Mouse (Mus musculus): ENCODE measurements around the gene Gnb5. TPM values are rescaled to one million over a fixed set of nuclear protein-coding genes. Genes with fewer than 3 reads are reported as not detected.

Gene Gnb5
- total and polyA plus RNA-seq, 2 experiments: 0.74 to 0.78 TPM

DNA sequence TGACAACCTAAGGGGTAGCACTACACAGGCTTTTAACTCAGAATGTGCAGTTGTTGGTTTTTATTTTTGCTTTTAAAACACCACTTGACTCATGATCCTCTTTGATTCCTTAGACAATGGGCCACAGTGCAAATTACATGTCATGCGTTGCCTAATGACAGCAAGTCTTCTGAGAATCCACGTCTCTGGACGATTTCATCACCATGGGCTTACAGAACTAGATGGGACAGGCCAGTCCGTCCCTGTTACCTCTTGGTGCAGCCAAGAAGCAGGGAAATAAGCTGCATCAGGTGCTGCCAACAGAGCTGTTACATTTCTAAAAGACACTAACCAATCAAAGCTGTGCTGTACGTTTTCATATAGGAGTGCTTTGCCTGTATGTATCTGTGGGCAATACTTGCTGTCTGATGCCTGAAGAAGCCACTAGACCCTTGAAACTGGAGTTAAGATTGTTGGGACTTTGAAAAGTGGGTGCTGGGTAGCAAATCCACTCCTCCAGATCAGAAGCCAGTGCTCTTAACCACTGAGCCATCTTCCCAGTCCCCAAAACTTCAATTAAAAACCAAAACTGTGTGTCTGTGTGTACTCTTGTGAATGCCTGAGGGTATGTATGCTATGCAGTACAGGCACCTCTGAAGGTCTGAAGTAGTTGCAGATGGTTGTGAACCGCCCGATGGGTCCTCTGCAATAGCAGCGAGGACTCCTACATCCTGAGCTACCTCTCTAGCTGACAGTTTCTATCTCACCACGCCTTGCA lies 79.3 kb downstream of the Gnb5 start:
- Histone ChIP-seq H3K36me3 (ENCODE audit: control insufficient read depth, insufficient read depth, low read length) (peaks cover 23% of the 10 kb centered on the region), H3K79me2 (ENCODE audit: control insufficient read depth, insufficient read depth, low read length) (no peaks in the 10 kb centered on the region), H3K9ac (ENCODE audit: low read depth, low read length) (no peak overlapping the region), H3K4me1 (ENCODE audit: control insufficient read depth, insufficient read depth, low read length) (no peaks in the 10 kb centered on the region), H3K4me3 (ENCODE audit: insufficient read depth, low read depth, low read length) (no peak overlapping the region), H3K27me3 (ENCODE audit: control insufficient read depth, insufficient read depth, low read length) (no peaks in the 10 kb centered on the region), H3K27ac (replicated peaks; ENCODE audit: insufficient read depth, low read depth, low read length) (no peak overlapping the region)
- DNase-seq (ENCODE audit: extremely low read depth, low read depth, low spot score): no peak
- WGBS: 78% methylated on average over 9 of the region's 9 CpGs
- no peak for TF ChIP-seq CTCF (IDR thresholded peaks at IDR 0.05; ENCODE audit: low read depth, low read length)
- no peak for TF ChIP-seq POLR2A (IDR thresholded peaks at IDR 0.05; ENCODE audit: extremely low read depth, insufficient read depth, low read length)

DNA sequence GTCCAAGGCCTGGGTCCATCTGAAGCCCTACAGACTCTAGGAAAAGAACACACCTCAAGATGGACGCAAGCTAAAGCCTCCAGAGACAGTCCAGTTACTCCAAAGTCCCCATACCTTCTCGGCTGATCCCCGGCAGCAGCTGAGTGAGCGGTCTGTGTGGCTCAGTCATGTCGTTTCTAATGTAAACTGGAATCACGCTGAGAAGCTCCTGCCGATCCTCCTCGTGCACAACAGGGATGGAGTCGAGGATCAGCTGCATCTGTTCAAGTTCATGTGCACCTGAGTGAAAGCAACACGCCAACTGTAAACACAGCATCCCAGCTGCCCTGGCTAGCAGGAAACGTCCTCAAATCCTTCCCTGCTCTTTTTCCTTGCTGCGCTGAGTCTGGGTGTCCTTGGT lies 87.2 kb downstream of the Gnb5 start:
- 91% methylated on average over 12 of the region's 12 CpGs for WGBS
- peaks cover 55% of the 10 kb centered on the region for H3K36me3 ChIP-seq (ENCODE audit: control insufficient read depth, insufficient read depth, low read length)

More for the DNA sequence above, 87.2 kb downstream of the Gnb5 start:
- no peak for DNase-seq (ENCODE audit: extremely low read depth, low read depth, low spot score)
- H3K4me3 ChIP-seq (ENCODE audit: insufficient read depth, low read depth, low read length): no peak overlapping the region
- no peak overlapping the region for H3K27ac ChIP-seq (replicated peaks; ENCODE audit: insufficient read depth, low read depth, low read length)
- no peaks in the 10 kb centered on the region for H3K27me3 ChIP-seq (ENCODE audit: control insufficient read depth, insufficient read depth, low read length)
- TF ChIP-seq POLR2A (IDR thresholded peaks at IDR 0.05; ENCODE audit: extremely low read depth, insufficient read depth, low read length): no peak
- no peak for TF ChIP-seq CTCF (IDR thresholded peaks at IDR 0.05; ENCODE audit: low read depth, low read length)
- no peaks in the 10 kb centered on the region for H3K4me1 ChIP-seq (ENCODE audit: control insufficient read depth, insufficient read depth, low read length)
- H3K79me2 ChIP-seq (ENCODE audit: control insufficient read depth, insufficient read depth, low read length): 0 out of 2 replicates have a peak, but pooled peaks cover 3% of the 10 kb centered on the region
- H3K9ac ChIP-seq (ENCODE audit: low read depth, low read length): no peak overlapping the region

Other genes with a start within 250 kb of the Gnb5 start
- gene Myo5a, start 235.3 kb upstream of the Gnb5 start, total RNA-seq (2014; rRNA removed): 0.74 and 1.1 TPM in 2 replicates
- 0.06 and 0.17 TPM in 2 replicates for gene Myo5a, start 235.3 kb upstream of the Gnb5 start, polyA plus RNA-seq (2012; rRNA removed)
- 0.18 and 0.20 TPM in 2 replicates for gene Myo5c, start 74.3 kb upstream of the Gnb5 start, total RNA-seq (2014; rRNA removed)
- 0.07 and 0.12 TPM in 2 replicates for gene Myo5c, start 74.3 kb upstream of the Gnb5 start, polyA plus RNA-seq (2012; rRNA removed)
- not detected in 2 replicates for gene Bcl2l10, start 41.5 kb downstream of the Gnb5 start, total RNA-seq (2014; rRNA removed)
- gene Bcl2l10, start 41.5 kb downstream of the Gnb5 start, polyA plus RNA-seq (2012; rRNA removed): not detected in 2 replicates
- 21.1 and 21.2 TPM in 2 replicates for gene Mapk6, start 103.7 kb downstream of the Gnb5 start, total RNA-seq (2014; rRNA removed)
- 10.0 and 11.1 TPM in 2 replicates for gene Mapk6, start 103.7 kb downstream of the Gnb5 start, polyA plus RNA-seq (2012; rRNA removed)
- 5.2 and 6.3 TPM in 2 replicates for gene Leo1, start 135.2 kb downstream of the Gnb5 start, total RNA-seq (2014; rRNA removed)
- 2.1 and 3.1 TPM in 2 replicates for gene Leo1, start 135.2 kb downstream of the Gnb5 start, polyA plus RNA-seq (2012; rRNA removed)

Data from liver, adult 2 months (tissue).